Mouse (Mus musculus): ENCODE measurements around the gene Trim43a. TPM values are rescaled to one million over a fixed set of nuclear protein-coding genes. Genes with fewer than 3 reads are reported as not detected.
A peak's percentile ranks its signal among the peaks of the same experiment; 100 is the strongest.
"Not testable (repeated sequence)": the region's sequence is repeated elsewhere in the genome, so short reads cannot be mapped to it uniquely, and the experiment has no call there.

The Trim43a gene
- not detected in 2 replicates for total RNA-seq (2014; rRNA removed; ENCODE audit: low replicate concordance)
- polyA plus RNA-seq (2015; fragmentation: Nextera tagmentation; extraction: Ambion mirVana) = 0.12 and 0.14 TPM in 2 replicates

DNA sequence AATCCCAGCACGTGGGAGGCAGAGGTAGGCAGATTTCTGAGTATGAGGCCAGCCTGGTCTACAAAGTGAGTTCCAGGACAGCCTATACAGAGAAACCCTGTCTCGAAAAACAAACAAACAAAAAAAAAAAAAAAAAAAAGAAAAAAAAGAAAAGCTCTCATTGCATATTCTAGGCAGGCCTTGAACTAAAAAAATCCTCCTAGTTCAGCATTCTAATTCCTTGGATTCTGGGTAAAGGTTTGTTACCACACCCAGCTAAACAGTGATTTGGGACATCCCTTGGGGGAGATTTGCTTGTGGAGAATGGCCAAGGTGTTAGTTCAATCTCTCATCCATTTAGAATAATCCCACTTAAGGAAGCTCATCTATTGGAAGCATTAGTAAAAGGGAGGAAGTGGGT is at the start of gene Trim43a:
Gene Trim43a (plus strand): TSS at position 301 of the 400 bp plus-strand sequence.
- 43% methylated on average over 2 of the region's 2 CpGs for WGBS
- ATAC-seq (ENCODE audit: insufficient read depth, low read depth); H3K4me3 ChIP-seq (ENCODE audit: low read depth, low read length); H3K9me3 ChIP-seq (replicated peaks; ENCODE audit: control insufficient read depth, low read length); H3K27ac ChIP-seq (ENCODE audit: low read depth); H3K27me3 ChIP-seq (ENCODE audit: control insufficient read depth, insufficient read depth, low read length); H3K4me1 ChIP-seq (ENCODE audit: control insufficient read depth, insufficient read depth); DNase-seq (ENCODE audit: low spot score); H3K36me3 ChIP-seq (replicated peaks; ENCODE audit: control insufficient read depth, insufficient read depth, low read length); H3K9ac ChIP-seq (replicated peaks; ENCODE audit: low read depth, low read length); H3K4me2 ChIP-seq (ENCODE audit: low read depth, low read length): not testable (repeated sequence)

- Histone ChIP-seq H3K9ac (replicated peaks; ENCODE audit: low read depth, low read length) (no peak overlapping the region), H3K9me3 (replicated peaks; ENCODE audit: control insufficient read depth, low read length) (no peaks in the 10 kb centered on the region), H3K27ac (ENCODE audit: low read depth) (no peak overlapping the region), H3K4me1 (ENCODE audit: control insufficient read depth, insufficient read depth) (no peaks in the 10 kb centered on the region), H3K36me3 (replicated peaks; ENCODE audit: control insufficient read depth, insufficient read depth, low read length) (no peaks in the 10 kb centered on the region), H3K27me3 (ENCODE audit: control insufficient read depth, insufficient read depth, low read length) (no peaks in the 10 kb centered on the region), H3K4me2 (ENCODE audit: low read depth, low read length) (no peak overlapping the region), H3K4me3 (ENCODE audit: low read depth, low read length) (no peak overlapping the region)
- DNase-seq (ENCODE audit: low spot score) (no peak), ATAC-seq (ENCODE audit: insufficient read depth, low read depth) (no peak)
- no peak for TF ChIP-seq CTCF (IDR thresholded peaks at IDR 0.05; ENCODE audit: low read depth)
- no peak for TF ChIP-seq EP300 (IDR thresholded peaks at IDR 0.05; ENCODE audit: low read depth)
- WGBS = 92% methylated on average over 5 of the region's 5 CpGs
Measured at GRCm38 (mm10) chr9:88534093-88534492, 46.6 kb upstream of the Trim43a start.

DNA sequence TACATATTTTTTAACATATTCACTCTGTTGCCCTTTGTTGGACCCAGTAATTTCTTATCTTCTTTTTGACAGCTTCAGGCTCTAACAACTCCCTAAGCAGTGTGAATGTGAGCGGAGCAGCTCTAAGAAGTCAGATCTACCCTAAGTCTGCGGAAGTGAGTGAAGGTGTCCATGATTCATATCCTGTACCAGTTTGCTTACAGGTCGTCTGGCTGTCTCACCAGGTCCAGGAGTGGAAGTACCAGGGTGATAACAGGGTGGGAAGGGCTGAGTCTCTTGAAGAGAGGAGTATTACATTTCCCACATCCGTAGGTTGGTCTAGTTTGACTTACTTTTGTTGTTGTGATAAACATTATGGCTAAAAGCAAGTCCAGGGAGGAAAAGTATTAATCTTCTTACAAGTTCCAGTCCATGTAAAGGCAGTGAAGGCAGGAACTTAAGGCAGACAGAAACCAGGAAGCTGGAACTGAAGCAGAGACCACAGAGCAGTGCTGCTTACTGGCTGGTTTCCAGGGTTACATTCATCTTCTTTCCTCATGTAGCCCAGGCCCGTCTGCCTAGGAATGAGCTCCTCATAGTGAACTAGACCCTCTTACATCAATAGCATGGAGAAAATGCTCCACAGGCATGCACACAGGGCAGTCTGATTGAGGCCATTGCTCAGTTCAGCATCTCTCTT is 41.0 kb upstream of the Trim43a start:
- ATAC-seq (ENCODE audit: insufficient read depth, low read depth) = no peak
- Histone ChIP-seq H3K9ac (replicated peaks; ENCODE audit: low read depth, low read length) (no peak overlapping the region), H3K4me3 (ENCODE audit: low read depth, low read length) (no peak overlapping the region), H3K9me3 (replicated peaks; ENCODE audit: control insufficient read depth, low read length) (no peaks in the 10 kb centered on the region), H3K36me3 (replicated peaks; ENCODE audit: control insufficient read depth, insufficient read depth, low read length) (no peaks in the 10 kb centered on the region), H3K4me2 (ENCODE audit: low read depth, low read length) (no peak overlapping the region), H3K27me3 (ENCODE audit: control insufficient read depth, insufficient read depth, low read length) (no peaks in the 10 kb centered on the region), H3K27ac (ENCODE audit: low read depth) (no peak overlapping the region), H3K4me1 (ENCODE audit: control insufficient read depth, insufficient read depth) (no peaks in the 10 kb centered on the region)
- WGBS = 45% methylated on average over 5 of the region's 5 CpGs
- TF ChIP-seq EP300 (IDR thresholded peaks at IDR 0.05; ENCODE audit: low read depth) (no peak), CTCF (IDR thresholded peaks at IDR 0.05; ENCODE audit: low read depth) (no peak)
- DNase-seq (ENCODE audit: low spot score) = no peak

DNA sequence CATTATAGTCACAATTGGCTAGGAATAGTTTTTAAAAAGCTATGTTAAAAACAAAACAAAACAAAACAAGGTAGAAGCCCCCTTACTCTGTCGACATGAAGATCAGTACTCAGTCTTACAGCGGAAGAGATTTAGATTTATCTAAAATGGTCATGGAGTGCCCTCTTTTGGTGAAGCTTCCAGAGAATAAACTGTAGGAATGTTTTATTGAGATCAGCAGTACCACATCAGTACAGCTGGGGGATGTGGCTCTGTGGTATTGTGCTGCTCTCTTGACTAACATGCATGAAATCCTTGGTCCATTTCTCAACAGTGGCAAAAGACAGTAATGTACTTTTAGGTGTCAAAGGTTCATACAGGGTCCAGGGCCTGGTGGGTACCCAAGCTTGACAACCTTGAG is 37.9 kb upstream of the Trim43a start:
- H3K36me3 ChIP-seq (replicated peaks; ENCODE audit: control insufficient read depth, insufficient read depth, low read length) = no peaks in the 10 kb centered on the region
- no peaks in the 10 kb centered on the region for H3K4me1 ChIP-seq (ENCODE audit: control insufficient read depth, insufficient read depth)
- no peak overlapping the region for H3K4me3 ChIP-seq (ENCODE audit: low read depth, low read length)
- TF ChIP-seq CTCF (IDR thresholded peaks at IDR 0.05; ENCODE audit: low read depth) (peak; percentile 56), EP300 (IDR thresholded peaks at IDR 0.05; ENCODE audit: low read depth) (no peak)
- no peak overlapping the region for H3K9ac ChIP-seq (replicated peaks; ENCODE audit: low read depth, low read length)
- WGBS = 17% methylated on average over 2 of the region's 2 CpGs
- H3K4me2 ChIP-seq (ENCODE audit: low read depth, low read length) = no peak overlapping the region
- H3K9me3 ChIP-seq (replicated peaks; ENCODE audit: control insufficient read depth, low read length) = no peaks in the 10 kb centered on the region
- no peak overlapping the region for H3K27ac ChIP-seq (ENCODE audit: low read depth)
- H3K27me3 ChIP-seq (ENCODE audit: control insufficient read depth, insufficient read depth, low read length) = no peaks in the 10 kb centered on the region
- DNase-seq (ENCODE audit: low spot score) = peak; percentile 54
- peak; percentile 65 for ATAC-seq (ENCODE audit: insufficient read depth, low read depth)

DNA sequence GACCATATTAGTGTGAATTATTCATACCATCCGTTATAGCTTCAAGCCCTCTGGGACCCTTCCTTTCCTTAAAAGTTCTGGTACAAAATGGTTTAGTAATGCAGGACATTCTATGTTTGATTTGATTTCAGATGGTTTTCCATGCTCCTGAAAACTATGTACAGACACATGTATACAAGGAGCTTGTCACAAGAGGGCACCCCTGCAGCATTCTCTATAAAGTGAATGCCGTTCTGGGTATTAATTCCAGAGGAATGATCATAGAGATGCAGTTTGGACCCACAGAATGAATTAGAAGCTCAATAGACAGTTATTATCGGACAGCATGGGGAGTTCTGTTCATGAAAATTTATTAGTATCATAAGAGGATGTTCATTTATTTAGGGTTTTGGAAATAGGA is 35.2 kb upstream of the Trim43a start:
- no peak overlapping the region for H3K9ac ChIP-seq (replicated peaks; ENCODE audit: low read depth, low read length)
- no peaks in the 10 kb centered on the region for H3K27me3 ChIP-seq (ENCODE audit: control insufficient read depth, insufficient read depth, low read length)
- no peaks in the 10 kb centered on the region for H3K9me3 ChIP-seq (replicated peaks; ENCODE audit: control insufficient read depth, low read length)
- no peaks in the 10 kb centered on the region for H3K36me3 ChIP-seq (replicated peaks; ENCODE audit: control insufficient read depth, insufficient read depth, low read length)
- no peak overlapping the region for H3K4me3 ChIP-seq (ENCODE audit: low read depth, low read length)
- DNase-seq (ENCODE audit: low spot score) (peak; percentile 11), ATAC-seq (ENCODE audit: insufficient read depth, low read depth) (no peak)
- no peak overlapping the region for H3K27ac ChIP-seq (ENCODE audit: low read depth)
- WGBS = 37% methylated on average over 3 of the region's 3 CpGs
- no peak overlapping the region for H3K4me2 ChIP-seq (ENCODE audit: low read depth, low read length)
- H3K4me1 ChIP-seq (ENCODE audit: control insufficient read depth, insufficient read depth) = peaks cover 15% of the 10 kb centered on the region
- TF ChIP-seq EP300 (IDR thresholded peaks at IDR 0.05; ENCODE audit: low read depth) (no peak), CTCF (IDR thresholded peaks at IDR 0.05; ENCODE audit: low read depth) (peak; percentile 45)

DNA sequence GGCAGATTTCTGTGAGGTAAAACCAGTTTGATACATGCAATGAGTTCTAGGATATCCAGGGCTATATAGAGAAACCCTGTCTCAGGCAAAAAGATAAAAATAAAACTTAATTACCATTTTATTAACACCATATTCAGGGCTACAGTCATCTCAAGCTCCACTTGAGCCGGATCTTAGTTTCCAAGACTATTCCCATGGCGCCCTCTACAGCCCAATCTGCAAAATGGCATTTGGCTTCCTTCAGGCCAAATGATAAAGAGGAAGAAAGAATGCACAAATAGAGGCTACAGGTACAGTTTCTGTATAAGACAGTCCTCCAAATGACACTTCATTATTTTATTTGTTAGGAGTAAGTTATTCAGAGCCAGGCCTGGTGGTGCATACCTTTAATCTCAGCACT is 34.5 kb upstream of the Trim43a start:
- TF ChIP-seq EP300 (IDR thresholded peaks at IDR 0.05; ENCODE audit: low read depth) (no peak), CTCF (IDR thresholded peaks at IDR 0.05; ENCODE audit: low read depth) (peak; percentile 76)
- Histone ChIP-seq H3K9me3 (replicated peaks; ENCODE audit: control insufficient read depth, low read length) (no peaks in the 10 kb centered on the region), H3K9ac (replicated peaks; ENCODE audit: low read depth, low read length) (no peak overlapping the region), H3K4me2 (ENCODE audit: low read depth, low read length) (no peak overlapping the region), H3K4me1 (ENCODE audit: control insufficient read depth, insufficient read depth) (peaks cover 15% of the 10 kb centered on the region), H3K27ac (ENCODE audit: low read depth) (no peak overlapping the region), H3K36me3 (replicated peaks; ENCODE audit: control insufficient read depth, insufficient read depth, low read length) (no peaks in the 10 kb centered on the region), H3K4me3 (ENCODE audit: low read depth, low read length) (no peak overlapping the region), H3K27me3 (ENCODE audit: control insufficient read depth, insufficient read depth, low read length) (no peaks in the 10 kb centered on the region)
- WGBS = 8% methylated on average over 2 of the region's 2 CpGs
- ATAC-seq (ENCODE audit: insufficient read depth, low read depth) = no peak
- peak; percentile 46 for DNase-seq (ENCODE audit: low spot score)

Data from heart, postnatal 0 days (tissue).